Mouse (Mus musculus) spleen, adult 10 weeks (tissue): ENCODE results near the gene Wdr48. TPM values are rescaled to one million over a fixed set of nuclear protein-coding genes. Genes with fewer than 3 reads are reported as not detected.

ENCODE experiments used
- polyA plus RNA-seq: library from polyadenylated mRNA; stranded (reverse); fragments of 350-450 nt; fragmentation: Illumina TruSeq; extraction: RNeasy Lipid Tissue Mini Kit (QIAGEN cat#74804); gene quantifications from one replicate; pipeline ENCODE4 v1.2.3, GENCODE M21; 2015; ENCODE audit warnings: low replicate concordance; ENCODE audit not compliant: insufficient read depth

Wdr48 gene
- 57.8 TPM for polyA plus RNA-seq

GRCm38 (mm10) chr9:119894339-119895009 lies at the start of gene Wdr48:
Wdr48 (plus strand) TSS chr9:119894878.

GRCm38 (mm10) chr9:119937005-119937773 lies 42.5 kb downstream of the Wdr48 start, which contains the start of the genes Gorasp1 and Ttc21a:
Gorasp1 (minus strand) TSS chr9:119937565.
Ttc21a (plus strand) TSS chr9:119937606.

Other genes with a start within 250 kb of the Wdr48 start
- not detected for gene Scn10a, start 175.6 kb upstream of the Wdr48 start, polyA plus RNA-seq
- gene Scn11a, start 69.4 kb upstream of the Wdr48 start, polyA plus RNA-seq: 0.07 TPM
- 3.3 TPM for gene Gorasp1, start 42.7 kb downstream of the Wdr48 start, polyA plus RNA-seq
- gene Ttc21a, start 42.7 kb downstream of the Wdr48 start, polyA plus RNA-seq: not detected
- gene Csrnp1, start 89.8 kb downstream of the Wdr48 start, polyA plus RNA-seq: 10.5 TPM
- gene Xirp1, start 128.7 kb downstream of the Wdr48 start, polyA plus RNA-seq: 0.07 TPM
- gene Cx3cr1, start 175.0 kb downstream of the Wdr48 start, polyA plus RNA-seq: 24.8 TPM
- gene Ccr8, start 197.2 kb downstream of the Wdr48 start, polyA plus RNA-seq: 0.69 TPM
- 22.7 TPM for gene Slc25a38, start 215.5 kb downstream of the Wdr48 start, polyA plus RNA-seq
- 1,931 TPM for gene Rpsa, start 232.8 kb downstream of the Wdr48 start, polyA plus RNA-seq